Mouse (Mus musculus) right cerebral cortex, adult 2 months (tissue): Measurements from ENCODE around the gene Ackr3.
A peak's percentile ranks its signal among the peaks of the same experiment; 100 is the strongest.

Experiments used
- DNase-seq, 2 experiments: peaks; one replicate each; pipeline ENCODE4 v3.0.0; 2021 to 2022; ENCODE audit warnings: low spot score in 2 of 2

Ackr3 gene

DNA sequence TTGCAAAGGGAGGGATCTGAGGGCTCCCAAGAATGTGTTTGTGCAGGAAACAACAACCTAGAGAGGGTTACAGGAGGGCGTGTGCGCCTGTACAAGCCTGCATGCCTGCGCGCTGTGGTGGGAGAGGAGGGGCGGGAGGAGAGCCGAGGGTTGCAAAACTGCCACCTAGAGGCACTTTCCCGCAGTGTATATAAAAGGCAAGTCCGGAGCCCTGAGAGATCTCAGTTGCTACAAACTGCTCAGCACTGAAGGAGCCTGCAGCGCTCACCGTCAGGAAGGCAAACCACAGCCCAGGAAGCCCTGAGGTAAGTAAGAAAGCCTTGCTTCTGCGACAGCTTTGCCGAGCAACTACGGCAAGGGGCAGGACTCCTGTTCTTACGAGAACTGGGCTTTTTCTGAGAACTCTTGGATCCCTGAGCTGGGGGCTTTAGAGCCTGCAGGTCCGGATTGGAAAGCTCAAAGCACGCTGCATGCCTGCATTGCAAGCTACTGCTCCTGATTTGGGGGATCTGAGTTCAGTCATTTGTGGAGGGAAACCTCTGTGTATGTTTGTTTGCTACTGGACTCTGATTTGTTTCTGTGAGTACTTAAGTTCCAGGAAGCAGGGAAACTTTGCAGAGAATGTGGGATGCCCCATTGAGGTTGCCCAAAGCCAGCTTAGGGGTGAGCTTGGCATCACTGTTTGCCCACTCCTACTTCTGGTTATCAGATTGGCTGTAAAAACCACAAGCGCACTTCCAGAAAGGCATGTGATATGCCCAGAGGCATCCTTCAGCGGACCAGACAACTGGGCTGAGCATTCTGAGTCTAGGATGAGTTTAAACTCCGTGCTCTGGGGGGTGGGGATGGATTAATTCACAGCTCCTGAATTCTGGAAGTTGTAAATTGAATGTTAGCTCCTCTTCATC lies at the start of gene Ackr3:
Gene Ackr3, plus strand, starts transcription at position 198 of the 908 bp plus-strand sequence.
- peak; percentile 82 for DNase-seq

DNA sequence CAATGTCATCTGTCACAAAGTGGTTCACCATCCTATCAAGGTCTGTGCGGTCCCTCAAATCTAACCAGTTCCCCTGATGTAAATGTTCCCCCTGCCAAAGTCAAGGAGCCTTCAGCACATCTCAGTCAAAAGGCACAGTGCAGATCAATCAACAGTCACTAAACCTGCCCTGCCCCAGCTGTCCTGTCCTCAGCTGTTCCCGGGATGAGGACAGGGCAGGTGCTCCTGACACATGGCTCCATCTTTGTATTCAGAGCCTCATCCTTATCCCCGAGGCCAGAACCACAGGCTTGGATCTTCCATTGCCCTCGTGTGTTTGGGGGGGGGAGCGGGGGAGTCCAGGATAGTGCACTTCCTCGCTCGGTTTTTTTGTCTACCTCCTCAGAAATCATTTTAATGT lies 47.2 kb upstream of the Ackr3 start:
- DNase-seq: no peak

DNA sequence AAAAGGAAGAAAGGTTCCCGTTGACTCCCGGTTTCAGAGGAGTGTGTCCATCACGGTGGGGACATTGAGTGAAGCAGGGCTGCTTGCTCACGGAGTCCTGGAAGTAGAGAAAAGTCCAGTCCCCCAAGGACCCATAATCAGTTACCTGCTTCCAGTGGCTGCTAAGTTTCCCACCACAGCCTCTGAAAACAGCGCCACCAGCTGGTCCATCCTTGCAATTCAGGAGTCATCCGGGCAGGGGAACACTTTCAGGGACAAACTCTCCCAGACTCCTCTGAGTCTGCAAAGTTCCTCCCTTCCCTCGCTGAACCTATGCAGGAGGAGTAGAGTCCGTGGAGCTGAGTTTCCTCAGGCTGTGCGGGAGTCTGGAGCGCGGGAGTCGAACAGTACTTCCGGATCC lies 43.9 kb upstream of the Ackr3 start:
- DNase-seq: no peak

DNA sequence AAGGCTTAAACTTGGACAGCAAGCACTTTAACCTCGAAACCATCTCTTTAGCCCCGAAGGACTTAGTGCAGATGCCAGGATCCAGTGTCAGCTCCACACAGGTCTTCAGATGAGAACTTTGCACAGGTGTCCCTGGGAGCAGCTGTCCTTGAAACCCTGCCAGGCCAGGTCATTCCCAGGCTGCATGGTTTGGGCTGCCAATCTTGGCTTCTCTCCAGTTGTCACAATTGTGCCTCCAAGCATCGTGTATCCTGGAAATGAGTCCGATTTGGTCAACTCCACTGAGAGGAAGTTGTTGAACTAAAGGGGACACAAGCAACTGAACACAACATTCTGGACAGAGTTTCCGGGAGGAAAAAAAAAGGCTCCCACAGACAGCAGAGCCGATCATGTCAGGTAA lies 42.2 kb upstream of the Ackr3 start:
- DNase-seq: no peak

DNA sequence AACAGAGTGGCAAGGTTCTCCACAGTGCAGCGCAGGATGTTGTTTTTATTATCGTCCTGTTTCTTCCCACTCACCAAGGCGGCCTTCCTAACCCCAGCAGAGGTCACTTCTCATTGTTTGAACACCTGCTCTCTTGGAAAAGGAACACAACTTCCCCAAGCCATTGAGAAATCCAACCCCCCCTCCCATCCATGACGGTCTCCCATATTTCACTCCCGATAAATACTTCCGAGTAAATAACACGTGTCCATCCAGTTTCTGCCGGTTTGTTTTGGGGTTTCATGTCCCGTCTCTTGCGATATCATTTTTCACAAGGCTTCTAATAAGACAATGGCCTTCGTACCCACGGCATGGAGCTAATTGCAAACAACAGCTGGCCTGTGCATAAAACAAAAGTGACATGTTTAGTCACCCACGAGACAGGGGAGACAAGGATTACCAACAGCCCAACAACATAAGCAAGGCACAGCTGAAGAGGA lies 41.4 kb upstream of the Ackr3 start:
- no peak for DNase-seq

DNA sequence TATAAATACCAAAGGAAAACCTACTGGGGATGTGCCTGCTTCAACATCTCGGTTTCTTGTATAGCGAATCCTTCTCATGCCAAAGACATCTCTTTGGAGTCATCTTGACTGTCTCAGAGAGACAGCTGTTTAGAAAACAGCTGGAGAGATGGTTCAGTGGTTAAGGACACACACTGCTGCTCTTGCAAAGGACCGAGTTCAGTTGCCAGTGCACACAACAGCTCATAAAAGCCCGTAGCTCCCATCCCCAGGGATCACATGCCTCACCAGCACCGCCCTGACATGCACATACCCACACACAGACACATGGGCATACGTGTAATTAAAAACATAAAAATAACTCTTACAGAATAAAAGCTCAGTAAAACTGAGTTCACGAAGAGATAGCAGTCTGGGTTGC lies 40.6 kb upstream of the Ackr3 start:
- DNase-seq: no peak

DNA sequence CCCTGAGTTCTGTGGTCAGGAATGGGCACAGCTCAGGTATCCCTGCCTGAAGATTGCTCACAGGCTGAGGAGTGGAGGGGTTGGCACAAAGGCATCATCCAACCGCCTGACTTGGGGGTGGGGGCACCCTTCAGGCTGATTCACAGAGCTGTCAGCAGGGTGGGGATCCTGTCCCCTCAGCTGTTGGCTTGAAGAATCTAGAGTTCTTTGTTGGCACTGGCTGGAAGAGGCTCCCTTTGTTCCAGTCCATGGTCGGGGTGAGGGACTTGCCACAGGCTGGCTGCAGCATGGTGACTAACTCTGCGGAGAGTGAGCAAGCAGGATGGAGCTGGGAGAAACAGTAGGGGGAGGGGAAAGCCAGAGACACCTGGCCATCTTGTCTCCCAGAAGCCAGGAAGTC lies 39.5 kb upstream of the Ackr3 start:
- no peak for DNase-seq

DNA sequence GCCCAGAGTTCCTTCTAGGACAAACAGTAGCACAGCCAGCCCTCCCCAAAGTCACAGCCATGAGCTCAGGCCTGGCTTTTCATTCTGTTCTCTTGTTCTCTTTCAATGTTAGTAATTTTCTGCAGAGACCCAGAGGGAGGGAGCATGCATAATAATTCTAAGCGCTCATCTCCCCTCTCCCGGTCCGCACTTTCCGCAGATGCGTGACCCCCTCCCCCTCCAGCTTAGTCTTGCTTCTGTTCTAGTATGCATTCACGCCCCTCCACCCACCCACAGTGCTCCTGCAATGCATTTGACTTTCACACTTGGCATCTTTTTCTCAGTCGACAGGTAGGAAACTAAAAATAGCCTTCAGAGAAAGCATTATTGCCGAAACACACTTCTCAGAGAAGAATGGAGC lies 29.4 kb upstream of the Ackr3 start:
- DNase-seq: no peak

DNA sequence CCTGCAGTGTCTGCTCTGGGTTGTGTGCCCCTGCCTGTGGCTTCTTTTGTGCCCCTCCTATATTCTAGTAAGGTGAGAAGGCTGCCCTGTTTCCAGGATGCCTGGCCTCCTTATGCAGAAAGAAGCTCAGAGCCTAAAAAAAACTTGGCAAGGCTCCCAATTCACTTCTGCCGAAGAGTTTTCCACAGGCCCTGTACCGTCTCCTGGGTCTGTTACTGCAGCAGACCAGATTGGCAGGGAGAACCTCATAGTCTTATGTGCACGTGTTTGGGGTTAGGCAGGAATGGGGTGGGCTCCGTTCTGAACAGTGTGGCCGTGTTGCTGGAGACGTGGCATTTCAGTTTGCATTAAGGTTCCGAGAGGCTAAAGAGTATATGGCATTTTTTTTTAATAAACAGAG lies 27.6 kb upstream of the Ackr3 start:
- DNase-seq: no peak

DNA sequence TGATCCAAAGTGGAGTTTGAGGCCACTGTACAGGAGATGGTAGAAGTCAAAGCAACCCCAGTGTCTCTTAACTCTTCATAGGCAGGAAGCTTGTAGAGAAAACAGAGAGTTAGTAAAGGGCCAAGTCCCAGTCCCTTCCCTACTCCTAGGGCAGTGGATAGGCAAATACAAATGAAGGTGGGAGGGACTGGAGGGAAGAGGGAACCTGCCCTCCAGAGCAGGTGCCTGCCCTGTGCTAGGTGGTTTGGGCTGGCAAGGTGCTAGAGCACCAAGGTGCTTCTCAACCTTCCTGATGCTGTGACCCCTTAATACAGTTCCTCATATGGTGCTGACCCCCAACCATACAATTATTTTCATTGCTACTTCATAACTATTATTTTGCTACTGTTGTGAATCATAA lies 26.2 kb upstream of the Ackr3 start:
- DNase-seq: no peak

DNA sequence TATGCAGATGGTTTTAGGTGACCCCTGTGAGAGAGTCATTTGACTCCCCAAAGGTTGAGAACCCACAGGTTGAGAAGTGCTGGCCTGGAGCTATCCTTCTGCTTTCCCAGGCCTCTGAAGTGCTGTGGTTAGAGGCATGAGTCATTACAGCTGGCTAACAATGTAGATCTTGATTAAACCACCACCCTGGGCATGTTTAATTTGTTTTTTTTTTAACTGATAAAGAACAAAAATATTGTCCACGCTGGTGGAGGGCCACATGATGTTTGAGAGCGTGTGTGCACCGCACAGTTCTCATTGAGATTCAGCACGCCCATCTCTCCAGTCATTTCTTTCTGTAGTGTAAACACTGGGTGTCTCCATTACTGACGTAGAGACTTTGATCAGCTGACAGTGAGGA lies 25.8 kb upstream of the Ackr3 start:
- DNase-seq: no peak

DNA sequence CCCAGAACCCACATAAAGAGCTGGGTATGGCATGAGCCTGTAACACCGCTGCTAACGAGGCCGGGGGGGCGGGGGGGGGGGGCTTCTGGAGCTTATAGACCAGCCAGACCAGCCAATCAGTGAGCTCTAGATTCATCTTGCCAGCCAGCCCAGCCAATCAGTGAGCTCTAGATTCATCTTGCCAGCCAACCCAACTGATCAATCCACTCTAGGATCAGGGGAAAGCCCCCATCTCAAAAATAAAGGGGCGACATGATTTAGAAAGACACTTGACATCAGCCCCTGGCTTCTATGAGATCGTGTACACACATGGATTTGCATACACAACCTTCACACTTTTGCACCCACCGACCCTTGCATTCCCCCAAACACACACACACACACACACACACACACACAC lies 23.3 kb upstream of the Ackr3 start:
- DNase-seq: no peak

DNA sequence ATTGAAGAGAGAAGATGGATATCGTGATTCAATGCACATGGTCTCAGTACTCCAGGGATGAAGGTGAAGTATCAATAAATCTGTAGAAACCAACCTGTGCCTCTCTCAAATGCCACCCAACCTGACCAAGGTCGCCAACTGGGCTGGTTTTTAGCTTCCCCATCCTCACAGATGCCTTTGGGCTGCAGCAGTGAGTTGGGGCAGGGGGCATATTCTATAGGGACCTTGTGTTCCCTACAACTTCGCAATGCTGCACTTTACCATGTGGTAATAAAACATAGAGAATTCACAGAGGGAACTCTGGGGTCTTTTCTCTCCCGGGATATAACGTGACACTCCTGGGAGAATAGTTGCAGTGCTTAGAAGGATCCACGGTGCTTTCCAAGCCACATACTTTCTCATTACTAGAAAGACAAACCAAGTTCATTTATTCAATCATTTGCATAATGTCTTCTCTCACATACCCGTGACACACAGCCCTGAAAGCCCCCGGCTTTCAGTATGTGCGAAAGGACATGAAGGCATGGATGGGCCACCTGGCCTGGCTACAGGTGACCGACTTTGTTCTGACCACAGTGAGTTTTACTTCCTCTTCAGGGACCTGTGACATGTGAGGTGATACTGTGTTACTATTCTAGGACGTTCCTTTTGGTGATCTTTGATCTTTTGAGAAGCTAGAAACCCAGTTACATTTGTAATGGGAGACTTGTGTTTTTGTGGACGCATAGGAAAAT lies 22.6 kb upstream of the Ackr3 start:
- no peak for DNase-seq

DNA sequence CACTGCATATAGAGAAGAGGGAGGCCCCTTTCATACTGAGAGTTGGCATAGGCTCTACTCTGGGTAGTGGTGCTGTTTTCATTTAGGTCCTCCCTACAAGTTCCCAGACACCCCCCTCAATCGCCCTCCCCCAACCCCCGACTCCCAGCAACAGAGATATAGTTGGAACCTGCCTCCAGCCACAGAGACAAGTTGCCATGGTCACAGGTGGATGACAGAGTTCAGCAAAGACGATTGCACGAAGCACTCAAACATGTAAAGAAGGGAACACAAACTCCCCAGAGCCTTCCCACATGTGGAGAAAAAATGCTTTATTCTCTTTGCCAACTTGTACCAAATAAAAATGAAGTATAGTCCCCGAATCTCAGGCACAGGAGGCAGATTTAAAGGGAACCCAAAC lies 21.3 kb upstream of the Ackr3 start:
- no peak for DNase-seq

DNA sequence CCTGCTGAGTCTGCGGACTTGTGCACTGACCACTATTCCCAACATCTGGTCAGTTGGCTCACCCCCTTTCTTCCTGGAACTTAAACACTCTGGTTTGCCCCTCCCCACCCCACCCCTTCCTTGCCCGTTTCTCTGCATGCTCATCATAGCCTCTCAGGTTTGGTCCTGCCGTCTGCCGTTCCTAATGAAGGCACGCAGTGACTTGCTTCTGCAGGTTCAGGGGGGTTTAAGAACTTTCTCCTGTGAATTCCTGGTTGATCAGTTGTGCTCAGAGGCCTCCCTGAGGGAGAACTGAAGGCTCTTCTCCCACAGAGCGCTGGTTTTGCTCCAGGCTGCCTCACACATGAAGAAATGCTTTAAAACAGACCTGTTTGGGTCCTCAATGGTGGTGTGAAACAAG lies 20.2 kb upstream of the Ackr3 start:
- no peak for DNase-seq

DNA sequence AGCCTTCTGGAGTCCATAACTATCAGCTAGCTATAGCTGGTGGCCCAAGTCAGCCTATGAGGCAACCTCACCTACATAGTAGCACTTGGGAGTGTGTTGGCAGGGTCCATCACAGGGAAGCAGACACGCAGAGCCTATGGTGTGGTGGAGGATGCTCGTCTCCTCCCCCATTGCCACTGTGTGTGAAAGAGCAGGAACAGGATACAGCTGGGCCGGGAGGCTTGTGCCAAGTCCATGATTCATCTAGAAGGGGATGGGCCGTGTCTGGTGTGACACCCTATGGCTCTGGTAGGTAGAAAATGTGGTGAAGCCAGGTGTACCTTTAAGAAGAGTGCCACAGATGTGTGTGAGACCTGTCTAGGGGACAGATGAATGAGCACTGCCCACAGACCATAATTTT lies 17.6 kb upstream of the Ackr3 start:
- no peak for DNase-seq

DNA sequence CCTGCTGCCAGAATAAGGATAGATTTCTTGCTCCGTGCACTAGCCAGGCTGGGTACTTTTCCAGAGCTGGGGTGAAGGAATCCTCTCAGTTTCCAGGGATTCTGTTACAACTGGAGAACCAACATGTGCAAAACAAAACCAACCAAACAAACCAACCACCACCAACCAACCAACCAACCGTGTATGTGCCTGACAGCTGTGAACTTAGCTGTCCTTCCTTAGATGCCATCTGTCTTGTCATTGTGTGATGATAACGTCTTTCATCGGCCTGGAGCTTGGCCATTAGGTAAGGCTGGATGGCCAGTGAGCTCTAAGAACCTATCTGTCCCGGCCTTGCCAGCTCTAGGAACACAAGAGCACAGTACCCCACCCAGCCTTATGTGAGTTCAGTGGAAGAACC lies 16.9 kb upstream of the Ackr3 start:
- DNase-seq: no peak

DNA sequence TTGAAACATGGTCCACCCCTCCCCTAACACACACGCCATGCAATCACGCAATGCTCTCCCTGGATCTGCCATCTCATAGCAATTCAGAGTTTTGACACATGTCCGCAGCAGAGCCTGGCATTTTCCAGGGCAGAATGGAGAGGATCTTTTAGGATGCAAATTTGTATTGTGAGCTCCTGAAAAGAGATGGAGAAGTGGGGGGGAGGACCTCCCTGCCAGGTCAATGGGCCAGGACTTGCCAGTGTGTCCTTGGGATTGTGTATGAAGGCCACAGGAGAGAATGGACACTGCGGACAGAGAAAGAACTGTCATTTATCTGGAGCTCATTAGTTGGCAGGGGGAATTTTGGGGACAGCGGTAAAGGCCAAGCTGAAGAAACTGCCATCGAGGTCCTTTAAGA lies 14.7 kb upstream of the Ackr3 start:
- DNase-seq: no peak

DNA sequence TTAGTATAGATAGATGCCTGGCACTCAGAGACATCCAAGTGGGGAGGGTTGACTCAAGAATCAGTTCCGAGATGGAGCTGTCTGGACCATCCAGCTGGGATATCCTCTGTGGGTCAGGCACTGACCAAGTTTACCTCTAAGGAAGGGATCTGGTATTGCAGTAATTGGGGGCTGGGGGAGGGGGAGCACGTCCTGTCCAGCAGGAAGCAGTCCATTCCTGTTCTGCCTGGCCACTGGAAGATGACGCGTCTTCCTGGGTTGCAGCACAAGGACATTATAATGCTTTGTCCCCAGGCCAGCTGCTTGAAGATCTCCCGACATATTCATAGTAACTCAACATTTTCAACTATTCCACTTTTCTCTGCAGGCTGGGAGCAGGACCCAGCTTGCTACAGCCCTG lies 2.5 kb upstream of the Ackr3 start:
- no peak for DNase-seq

DNA sequence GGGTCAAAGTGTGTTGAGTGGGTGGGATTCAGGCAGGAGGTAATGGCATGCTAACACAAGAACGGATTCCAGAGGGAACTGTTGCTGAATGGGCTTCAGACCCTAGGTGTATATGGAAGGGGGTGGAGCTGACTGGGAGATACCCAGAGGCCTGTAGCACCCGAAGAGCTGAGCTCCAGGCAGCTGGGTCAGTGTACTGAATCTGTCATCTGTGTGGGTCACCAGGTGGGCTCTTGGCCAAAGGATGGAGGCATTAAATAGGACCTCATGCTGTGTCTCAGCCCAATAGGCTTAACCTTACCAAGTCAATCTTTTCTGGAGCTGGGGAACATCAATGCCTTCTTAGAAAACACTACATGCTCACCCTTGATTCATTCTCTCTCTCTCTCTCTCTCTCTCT lies 2.1 kb upstream of the Ackr3 start:
- no peak for DNase-seq

DNA sequence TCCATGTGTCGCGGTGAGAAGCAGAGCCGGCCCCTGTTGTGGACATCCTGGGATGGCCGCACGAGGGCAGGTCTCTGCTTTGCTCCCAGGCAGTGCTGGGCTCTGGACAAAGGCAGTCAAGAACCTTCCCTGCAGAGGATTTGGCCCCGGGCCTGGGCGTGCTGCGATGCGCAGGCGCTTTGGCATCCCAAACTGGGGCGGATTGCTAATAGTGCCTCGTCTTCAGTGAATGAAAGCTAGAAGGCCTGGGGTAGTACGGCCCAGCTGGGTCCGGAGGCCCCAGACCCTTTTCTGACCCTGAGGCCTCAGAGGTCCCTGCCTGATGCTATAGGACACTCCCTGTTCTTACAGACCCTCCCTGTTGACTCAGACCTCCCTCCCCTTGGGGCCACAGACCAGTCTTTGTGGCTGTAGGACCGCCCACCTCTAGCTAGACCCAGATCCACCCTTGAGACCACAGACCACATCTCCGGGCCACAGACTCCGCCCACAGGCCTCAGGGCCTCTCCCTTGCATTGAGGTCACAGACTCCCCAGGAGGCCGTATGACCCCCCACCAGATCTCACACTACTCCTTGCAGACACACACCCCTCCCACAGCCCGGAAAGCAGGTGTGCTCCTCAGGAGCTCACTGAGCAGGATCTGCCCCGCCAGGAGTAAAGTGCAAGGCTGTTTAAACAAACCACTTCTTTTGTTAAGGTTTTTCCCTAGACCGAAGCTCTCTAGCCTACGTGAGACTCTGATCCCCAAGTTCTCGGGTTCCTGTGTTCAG lies 1.4 kb upstream of the Ackr3 start:
- peak; percentile 26 to 32 for DNase-seq

DNA sequence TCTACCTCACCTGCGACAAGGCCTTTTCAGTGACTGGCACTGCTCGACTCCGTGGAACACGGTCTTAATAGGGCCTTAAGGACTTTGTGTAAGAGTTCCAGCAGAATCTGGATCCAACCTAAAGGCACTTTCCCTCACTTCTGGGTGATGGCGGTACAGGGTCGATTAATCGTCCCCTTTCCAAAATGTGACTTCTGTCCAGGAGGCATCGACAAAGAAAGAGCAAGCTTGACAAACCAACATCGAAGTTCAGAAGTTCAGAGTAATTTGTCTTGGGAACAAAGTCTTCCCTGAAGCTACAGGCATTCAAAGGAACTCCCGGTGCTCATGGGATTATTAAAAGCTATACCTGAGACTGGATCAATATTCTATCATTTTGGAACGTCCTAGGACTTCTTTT lies 439 bp upstream of the Ackr3 start:
- no peak for DNase-seq
